In genomic region chr11:109472171-109472691, GRCm38 (mm10) we compare ENCODE assay signal across 8 mouse cellular contexts. TPM values are rescaled to one million over a fixed set of nuclear protein-coding genes. Genes with fewer than 3 reads are reported as not detected.
DNase-seq lines count a peak whose midpoint lies in the region; ATAC-seq and TF ChIP-seq lines count a peak whose summit lies in the region.

No protein-coding gene starts in this region.

- peak overlapping the region; percentile 83 for H3K9ac ChIP-seq in heart, embryonic 16.5 days (ENCODE audit: low read length)
- H3K9ac ChIP-seq in limb, embryonic 11.5 days (ENCODE audit: low read length), result peak overlapping the region; percentile 46
- H3K9ac ChIP-seq in midbrain, embryonic 14.5 days (replicated peaks; ENCODE audit: low read length), result peak overlapping the region; percentile 79

- no peak for TF ChIP-seq CTCF in C2C12 (IDR thresholded peaks at IDR 0.05; ENCODE audit: control insufficient read depth, insufficient read depth, insufficient read length)

- H3K4me2 ChIP-seq in heart, embryonic 16.5 days (ENCODE audit: low read depth, low read length), result peak overlapping the region; percentile 77
- peak overlapping the region; percentile 93 for H3K4me2 ChIP-seq in limb, embryonic 11.5 days (ENCODE audit: low read depth, severe bottlenecking)
- peak overlapping the region; percentile 74 for H3K4me2 ChIP-seq in midbrain, embryonic 14.5 days (ENCODE audit: low read length)

- H3K79me3 ChIP-seq in C2C12 (ENCODE audit: low read depth), result no peaks in the 10 kb centered on the region

- H3K9me3 ChIP-seq in embryonic facial prominence, embryonic 10.5 days, result no peaks in the 10 kb centered on the region
- no peaks in the 10 kb centered on the region for H3K9me3 ChIP-seq in heart, embryonic 16.5 days (replicated peaks; ENCODE audit: control insufficient read depth, low read length)
- H3K9me3 ChIP-seq in limb, embryonic 11.5 days (ENCODE audit: control insufficient read depth, low read length), result no peaks in the 10 kb centered on the region
- no peaks in the 10 kb centered on the region for H3K9me3 ChIP-seq in midbrain, embryonic 14.5 days (ENCODE audit: control insufficient read depth, low read length)

- peaks cover 49% of the 10 kb centered on the region for H3K4me1 ChIP-seq in embryonic facial prominence, embryonic 10.5 days
- peaks cover 6% of the 10 kb centered on the region; the same call in 1 of the 2 replicates for H3K4me1 ChIP-seq in heart, embryonic 16.5 days (ENCODE audit: control insufficient read depth, insufficient read depth, low read length)
- 0 out of 2 replicates have a peak, but pooled peaks cover 2% of the 10 kb centered on the region for H3K4me1 ChIP-seq in limb, embryonic 11.5 days (ENCODE audit: control insufficient read depth, insufficient read depth, low read length)
- H3K4me1 ChIP-seq in midbrain, embryonic 14.5 days (ENCODE audit: control insufficient read depth, insufficient read depth, low read length), result 0 out of 2 replicates have a peak, but pooled peaks cover 4% of the 10 kb centered on the region

- WGBS in embryonic facial prominence, embryonic 10.5 days, result under 1% methylated on average over 33 of the region's 33 CpGs
- under 1% methylated on average over 33 of the region's 33 CpGs for WGBS in heart, embryonic 16.5 days
- WGBS in limb, embryonic 11.5 days, result under 1% methylated on average over 33 of the region's 33 CpGs
- WGBS in midbrain, embryonic 14.5 days, result under 1% methylated on average over 33 of the region's 33 CpGs

- DNase-seq in MN1 (ENCODE audit: low spot score), result peak; percentile 54
- peak; percentile 73 for DNase-seq in embryonic facial prominence, embryonic 10.5 days (ENCODE audit: low spot score)
- peak; percentile 72 for DNase-seq in limb, embryonic 11.5 days (ENCODE audit: low spot score)
- DNase-seq in midbrain, embryonic 14.5 days, result peak; percentile 67
- DNase-seq in spleen, postnatal 14 days (ENCODE audit: low spot score in 2 of 2), result peak; percentile 29 to 53
- DNase-seq in layer of hippocampus, adult 8-10 months (ENCODE audit: low spot score in 2 of 2), result no peak

- H3K27ac ChIP-seq in embryonic facial prominence, embryonic 10.5 days (replicated peaks), result peak overlapping the region; percentile 99
- peak overlapping the region; percentile 75; the same call in 1 of the 2 replicates for H3K27ac ChIP-seq in heart, embryonic 16.5 days (ENCODE audit: low read length)
- H3K27ac ChIP-seq in limb, embryonic 11.5 days (replicated peaks; ENCODE audit: low read depth, low read length), result no peak overlapping the region
- H3K27ac ChIP-seq in midbrain, embryonic 14.5 days (replicated peaks; ENCODE audit: low read depth, low read length), result no peak overlapping the region

- no peak for ATAC-seq in heart, embryonic 16.5 days (replicated peaks; ENCODE audit: extremely low read depth, insufficient read depth, low FRiP score)
- ATAC-seq in limb, embryonic 11.5 days (ENCODE audit: insufficient number of reproducible peaks, low FRiP score, low TSS enrichment, low read depth), result no peak
- ATAC-seq in midbrain, embryonic 14.5 days (ENCODE audit: low FRiP score, low TSS enrichment), result no peak

- no peaks in the 10 kb centered on the region for H3K79me2 ChIP-seq in C2C12 (ENCODE audit: control insufficient read depth, insufficient read depth)

- no peaks in the 10 kb centered on the region for H3K27me3 ChIP-seq in C2C12 (ENCODE audit: control insufficient read depth, insufficient read depth, insufficient read length)
- peaks cover 56% of the 10 kb centered on the region for H3K27me3 ChIP-seq in embryonic facial prominence, embryonic 10.5 days (replicated peaks; ENCODE audit: low read depth, poor library complexity, severe bottlenecking)
- H3K27me3 ChIP-seq in heart, embryonic 16.5 days (ENCODE audit: control insufficient read depth, insufficient read depth, low read length), result peaks cover 3% of the 10 kb centered on the region; the same call in 1 of the 2 replicates
- H3K27me3 ChIP-seq in limb, embryonic 11.5 days (ENCODE audit: control insufficient read depth, insufficient read depth, low read length), result peaks cover 4% of the 10 kb centered on the region; the same call in 1 of the 2 replicates
- peaks cover 15% of the 10 kb centered on the region for H3K27me3 ChIP-seq in midbrain, embryonic 14.5 days (ENCODE audit: control insufficient read depth, insufficient read depth, low read length)

- no peak overlapping the region for H3K4me3 ChIP-seq in C2C12 (ENCODE audit: insufficient read depth, poor library complexity, severe bottlenecking)
- H3K4me3 ChIP-seq in embryonic facial prominence, embryonic 10.5 days, result peak overlapping the region; percentile 88
- H3K4me3 ChIP-seq in heart, embryonic 16.5 days (ENCODE audit: low read length), result peak overlapping the region; percentile 70
- H3K4me3 ChIP-seq in limb, embryonic 11.5 days (ENCODE audit: low read depth, low read length), result peak overlapping the region; percentile 80
- peak overlapping the region; percentile 82 for H3K4me3 ChIP-seq in midbrain, embryonic 14.5 days (replicated peaks; ENCODE audit: low read depth, low read length)

- H3K36me3 ChIP-seq in C2C12 (ENCODE audit: control insufficient read depth, insufficient read depth), result no peaks in the 10 kb centered on the region
- H3K36me3 ChIP-seq in embryonic facial prominence, embryonic 10.5 days (replicated peaks), result no peaks in the 10 kb centered on the region
- no peaks in the 10 kb centered on the region for H3K36me3 ChIP-seq in heart, embryonic 16.5 days (ENCODE audit: control insufficient read depth, insufficient read depth)
- no peaks in the 10 kb centered on the region for H3K36me3 ChIP-seq in limb, embryonic 11.5 days (ENCODE audit: control insufficient read depth, insufficient read depth, low read length)
- no peaks in the 10 kb centered on the region for H3K36me3 ChIP-seq in midbrain, embryonic 14.5 days (ENCODE audit: control insufficient read depth, insufficient read depth, low read length)

- H3ac ChIP-seq in C2C12 (ENCODE audit: control insufficient read depth, insufficient read length, low read depth), result peak overlapping the region; percentile 37

TF ChIP-seq in C2C12, 6 proteins besides CTCF, POLR2A, EP300 and RAD21:
- TF ChIP-seq USF1 (IDR thresholded peaks at IDR 0.05; ENCODE audit: low read depth), result no peak
- TF ChIP-seq CEBPB (IDR thresholded peaks at IDR 0.05; ENCODE audit: low read depth), result no peak
- TF ChIP-seq FOSL1 (IDR thresholded peaks at IDR 0.05; ENCODE audit: insufficient read depth, low read length, poor library complexity, severe bottlenecking), result no peak
- no peak for TF ChIP-seq MYOD1 (IDR thresholded peaks at IDR 0.05; ENCODE audit: control insufficient read depth, insufficient read length, low read depth)
- TF ChIP-seq MAX (IDR thresholded peaks at IDR 0.05), result no peak
- no peak for TF ChIP-seq MYOG (IDR thresholded peaks at IDR 0.05; ENCODE audit: control insufficient read depth, extremely low read depth, insufficient read length)
TF ChIP-seq in C2C12: peak in this region for 0.

RNA-seq across cellular contexts. Expression of gene Arsg, which starts 0.9 kb away (rescaled TPM):
- 0.51 TPM for polyA plus RNA-seq in C2C12 (2012; fragmentation: generic; extraction: Trizol)
- polyA plus RNA-seq in embryonic facial prominence, embryonic 10.5 days (2016; fragmentation: Nextera tagmentation; extraction: Ambion mirVana), result 1.5 and 1.6 TPM in 2 replicates
- polyA plus RNA-seq in heart, embryonic 16.5 days (2015; fragmentation: Nextera tagmentation; extraction: Ambion mirVana), result 3.6 TPM in 2 replicates
- polyA plus RNA-seq in limb, embryonic 11.5 days (2014; fragmentation: Nextera tagmentation; extraction: Ambion mirVana), result 1.6 and 2.2 TPM in 2 replicates
- 1.3 and 2.7 TPM in 2 replicates for polyA plus RNA-seq in midbrain, embryonic 14.5 days (2014; fragmentation: Nextera tagmentation; extraction: Ambion mirVana)
- 10 to 100 TPM; 14.1 to 22.3 (median 19.7) TPM for total RNA-seq in layer of hippocampus, adult 8-10 months (2022)

RNA-seq across cellular contexts. Expression of gene Slc16a6, which starts 1.2 kb away (rescaled TPM):
- polyA plus RNA-seq in C2C12 (2012; fragmentation: generic; extraction: Trizol), result 1.2 TPM
- polyA plus RNA-seq in embryonic facial prominence, embryonic 10.5 days (2016; fragmentation: Nextera tagmentation; extraction: Ambion mirVana), result 3.8 TPM in 2 replicates
- 5.2 and 7.0 TPM in 2 replicates for polyA plus RNA-seq in heart, embryonic 16.5 days (2015; fragmentation: Nextera tagmentation; extraction: Ambion mirVana)
- polyA plus RNA-seq in limb, embryonic 11.5 days (2014; fragmentation: Nextera tagmentation; extraction: Ambion mirVana), result 2.9 and 3.6 TPM in 2 replicates
- 2.8 and 3.1 TPM in 2 replicates for polyA plus RNA-seq in midbrain, embryonic 14.5 days (2014; fragmentation: Nextera tagmentation; extraction: Ambion mirVana)
- total RNA-seq in layer of hippocampus, adult 8-10 months (2022), result 10 to 100 TPM in 2 of 4 experiments, 1 to 10 TPM in 2; 6.6 to 11.5 (median 10.3) TPM

RNA-seq across cellular contexts. Expression of gene Amz2, which starts 46.5 kb away (rescaled TPM):
- polyA plus RNA-seq in C2C12 (2012; fragmentation: generic; extraction: Trizol), result 22.9 TPM
- 34.5 and 41.6 TPM in 2 replicates for polyA plus RNA-seq in embryonic facial prominence, embryonic 10.5 days (2016; fragmentation: Nextera tagmentation; extraction: Ambion mirVana)
- 34.9 and 39.8 TPM in 2 replicates for polyA plus RNA-seq in heart, embryonic 16.5 days (2015; fragmentation: Nextera tagmentation; extraction: Ambion mirVana)
- 44.8 and 50.1 TPM in 2 replicates for polyA plus RNA-seq in limb, embryonic 11.5 days (2014; fragmentation: Nextera tagmentation; extraction: Ambion mirVana)
- polyA plus RNA-seq in midbrain, embryonic 14.5 days (2014; fragmentation: Nextera tagmentation; extraction: Ambion mirVana), result 63.6 and 78.7 TPM in 2 replicates
- total RNA-seq in layer of hippocampus, adult 8-10 months (2022), result 10 to 100 TPM; 48.6 to 68.6 (median 55.6) TPM

RNA-seq across cellular contexts. Expression of gene 9930022D16Rik, which starts 58.5 kb away (rescaled TPM):
- not detected for polyA plus RNA-seq in C2C12 (2012; fragmentation: generic; extraction: Trizol)
- polyA plus RNA-seq in embryonic facial prominence, embryonic 10.5 days (2016; fragmentation: Nextera tagmentation; extraction: Ambion mirVana), result not detected in 2 replicates
- not detected in 2 replicates for polyA plus RNA-seq in heart, embryonic 16.5 days (2015; fragmentation: Nextera tagmentation; extraction: Ambion mirVana)
- not detected in 2 replicates for polyA plus RNA-seq in limb, embryonic 11.5 days (2014; fragmentation: Nextera tagmentation; extraction: Ambion mirVana)
- not detected in 2 replicates for polyA plus RNA-seq in midbrain, embryonic 14.5 days (2014; fragmentation: Nextera tagmentation; extraction: Ambion mirVana)
- not detected for total RNA-seq in layer of hippocampus, adult 8-10 months (2022)

Comparison
In these comparisons a context has a peak if more than half of its experiments do, and no peak if none do; other contexts are left out.
1. DNase-seq: peak in MN1 (single experiment), embryonic facial prominence, embryonic 10.5 days (single experiment), limb, embryonic 11.5 days (single experiment), midbrain, embryonic 14.5 days (single experiment) and spleen, postnatal 14 days (2 of 2); none in layer of hippocampus, adult 8-10 months (0 of 2).
2. H3K27ac ChIP-seq: peak in embryonic facial prominence, embryonic 10.5 days (single experiment) and heart, embryonic 16.5 days (single experiment); none in limb, embryonic 11.5 days (single experiment) and midbrain, embryonic 14.5 days (single experiment).
3. Peak in every context shown above with its lines, with median percentiles within 50 percentile points of each other: H3K4me2 ChIP-seq and H3K9ac ChIP-seq.